Mouse (Mus musculus): ENCODE results near the gene Gm45711. TPM values are rescaled to one million over a fixed set of nuclear protein-coding genes. Genes with fewer than 3 reads are reported as not detected.

The Gm45711 gene
- total RNA-seq, 1 experiment from 2014 or later: not detected

GRCm38 (mm10) chr8:104249442-104249996, 60.4 kb downstream of the Gm45711 start:
- ATAC-seq (replicated peaks; ENCODE audit: insufficient number of reproducible peaks, low FRiP score, low TSS enrichment, poor library complexity, severe bottlenecking): no peak

- peak; percentile 74 for ATAC-seq (replicated peaks; ENCODE audit: insufficient number of reproducible peaks, low FRiP score, low TSS enrichment, poor library complexity, severe bottlenecking)
These were observed 61.6 kb downstream of the Gm45711 start, which contains the start of gene Tk2 for GRCm38 (mm10) chr8:104248276-104248675. Gene Tk2, minus strand, starts transcription at chr8:104248558.

DNA sequence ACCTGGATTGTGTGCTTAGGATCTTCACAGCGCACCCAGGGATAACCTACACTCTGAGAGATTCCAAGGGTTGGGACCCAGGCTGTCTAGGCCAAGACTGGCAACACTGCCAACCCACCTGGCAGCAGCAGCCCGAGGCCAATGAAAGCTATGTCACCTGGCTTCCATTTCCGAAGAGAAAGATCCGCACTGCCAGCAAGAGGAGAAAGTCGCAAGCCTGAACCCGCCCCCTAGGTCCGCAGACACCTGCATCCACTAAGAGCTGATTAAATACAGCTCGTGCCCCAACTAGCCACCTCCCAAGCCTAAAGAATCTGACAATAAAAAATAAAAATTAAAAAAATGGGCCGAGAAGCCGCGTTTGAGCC, 62.0 kb downstream of the Gm45711 start:
- ATAC-seq (replicated peaks; ENCODE audit: insufficient number of reproducible peaks, low FRiP score, low TSS enrichment, poor library complexity, severe bottlenecking): no peak

DNA sequence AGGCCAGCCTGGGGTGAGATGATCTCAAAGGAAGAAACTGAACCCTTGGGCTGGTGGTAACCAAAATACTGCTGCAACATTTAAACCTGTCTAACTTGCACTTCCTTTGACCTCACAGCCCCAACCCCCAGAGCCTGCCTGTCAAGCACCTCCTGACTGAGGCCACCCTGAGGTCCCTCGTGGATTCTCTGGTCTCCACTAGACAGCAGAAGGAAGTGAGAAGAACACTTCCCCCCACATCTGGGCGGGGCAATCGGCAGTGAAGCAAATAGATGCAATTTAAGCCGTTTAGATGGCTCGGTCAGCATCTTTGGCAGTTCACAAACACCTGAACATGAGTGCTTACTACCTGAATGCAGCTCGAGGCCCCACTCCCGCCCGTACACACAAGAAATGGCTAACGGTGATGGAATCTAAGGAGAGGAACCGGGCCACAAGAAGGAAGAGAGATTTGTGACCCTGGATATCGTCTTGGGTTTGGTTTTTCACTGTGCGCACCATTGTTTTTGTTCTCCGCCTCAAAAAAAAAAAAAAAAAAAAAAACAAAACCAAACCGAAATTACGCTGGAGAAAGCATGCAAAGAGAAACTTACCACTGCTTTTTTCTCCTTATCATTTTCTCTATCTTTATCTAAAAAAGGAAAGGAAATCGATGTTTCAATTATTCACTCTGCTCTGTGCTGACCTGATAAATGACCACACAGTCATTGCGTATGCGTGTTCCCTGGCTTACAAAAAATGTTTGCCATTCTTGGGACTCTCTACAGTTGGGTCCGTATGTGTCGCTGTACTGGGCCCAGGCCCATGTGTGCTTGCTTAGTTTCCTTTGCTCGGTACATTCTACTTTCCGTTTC, 62.6 kb downstream of the Gm45711 start:
- peak; percentile 64 for ATAC-seq (replicated peaks; ENCODE audit: insufficient number of reproducible peaks, low FRiP score, low TSS enrichment, poor library complexity, severe bottlenecking)

- ATAC-seq (replicated peaks; ENCODE audit: insufficient number of reproducible peaks, low FRiP score, low TSS enrichment, poor library complexity, severe bottlenecking): no peak
These were observed 63.3 kb downstream of the Gm45711 start for GRCm38 (mm10) chr8:104246621-104247020.

DNA sequence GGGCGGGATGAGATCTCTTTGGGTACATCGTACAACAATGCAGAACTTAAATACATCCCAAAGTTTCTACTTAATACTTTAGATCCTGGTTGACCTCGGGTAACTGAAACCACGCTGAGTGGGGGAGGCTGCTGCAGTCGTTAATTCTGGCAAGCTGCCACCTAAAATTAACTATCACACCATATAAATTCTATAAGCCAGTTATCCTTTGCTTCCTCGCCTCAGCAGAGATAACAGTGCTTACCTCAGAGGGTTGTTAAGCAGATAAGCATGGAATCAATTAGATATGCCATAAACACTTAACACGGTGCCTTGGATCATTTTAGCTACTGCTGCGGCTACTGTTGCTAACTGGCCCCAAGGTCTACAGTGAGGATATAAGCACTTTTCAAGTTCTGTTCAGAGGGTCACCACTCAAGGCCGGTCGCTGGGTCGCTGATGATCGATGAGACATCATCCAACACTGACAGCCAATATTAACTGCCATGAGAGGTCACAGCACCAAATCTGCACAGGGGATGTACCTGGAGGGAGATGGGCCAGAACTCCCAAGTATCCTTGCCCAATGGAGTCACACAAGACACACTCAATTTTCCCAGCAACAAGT, 67.7 kb downstream of the Gm45711 start:
- ATAC-seq (replicated peaks; ENCODE audit: insufficient number of reproducible peaks, low FRiP score, low TSS enrichment, poor library complexity, severe bottlenecking): no peak

- no peak for ATAC-seq (replicated peaks; ENCODE audit: insufficient number of reproducible peaks, low FRiP score, low TSS enrichment, poor library complexity, severe bottlenecking)
These were observed 70.4 kb downstream of the Gm45711 start for GRCm38 (mm10) chr8:104239418-104239861.

- no peak for ATAC-seq (replicated peaks; ENCODE audit: insufficient number of reproducible peaks, low FRiP score, low TSS enrichment, poor library complexity, severe bottlenecking)
These were observed 75.3 kb downstream of the Gm45711 start for GRCm38 (mm10) chr8:104234573-104234972.

DNA sequence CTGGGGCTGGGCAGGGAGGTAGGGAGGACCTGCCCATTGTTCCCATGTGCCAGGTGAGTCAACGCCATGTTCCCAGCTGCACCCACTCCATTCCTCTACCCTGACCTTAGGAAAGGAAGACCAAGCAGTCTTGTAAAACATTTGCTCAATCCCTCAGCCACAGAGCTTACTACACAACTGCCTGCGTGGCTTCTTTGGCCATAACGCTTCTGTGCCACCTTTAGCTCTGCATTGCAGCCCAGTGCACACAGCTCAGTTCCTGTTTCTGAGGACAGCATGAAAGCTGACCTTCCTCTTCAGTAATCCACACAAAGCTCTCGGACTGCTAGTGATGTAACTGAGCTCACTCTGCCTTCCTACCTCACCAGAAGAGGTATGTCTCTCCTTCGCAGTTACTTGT, 77.0 kb downstream of the Gm45711 start:
- peak; percentile 48 for ATAC-seq (replicated peaks; ENCODE audit: insufficient number of reproducible peaks, low FRiP score, low TSS enrichment, poor library complexity, severe bottlenecking)

- ATAC-seq (replicated peaks; ENCODE audit: insufficient number of reproducible peaks, low FRiP score, low TSS enrichment, poor library complexity, severe bottlenecking): no peak
These were observed 77.8 kb downstream of the Gm45711 start for GRCm38 (mm10) chr8:104232039-104232438.

Other genes starting within 250 kb of the Gm45711 start
- not detected in 3 replicates for gene Cdh5, start 208.5 kb downstream of the Gm45711 start, total RNA-seq (2017)
- 0.19 TPM in 1 of 3 replicates, not detected in the others for gene Bean1, start 139.6 kb downstream of the Gm45711 start, total RNA-seq (2017)
- 39.0 to 49.4 TPM (median 44.6 TPM) in 3 replicates for gene Tk2, start 61.5 kb downstream of the Gm45711 start, total RNA-seq (2017)
- gene Cklf, start 59.2 kb downstream of the Gm45711 start, total RNA-seq (2017): 33.6 to 48.9 TPM (median 35.8 TPM) in 3 replicates
- 4.7 TPM in 1 of 3 replicates, not detected in the others for gene Cmtm2a, start 16.9 kb downstream of the Gm45711 start, total RNA-seq (2017)
- not detected in 3 replicates for gene Cmtm1, start 64 bp upstream of the Gm45711 start, total RNA-seq (2017)
- gene Gm11020, start 11.5 kb upstream of the Gm45711 start, total RNA-seq (2017): not detected in 3 replicates
- 2.6 TPM in 1 of 3 replicates, not detected in the others for gene Cmtm2b, start 12.1 kb upstream of the Gm45711 start, total RNA-seq (2017)
- 14.1 to 17.1 TPM (median 16.7 TPM) in 3 replicates for gene Cmtm3, start 29.3 kb upstream of the Gm45711 start, total RNA-seq (2017)
- gene Cmtm4, start 85.7 kb upstream of the Gm45711 start, total RNA-seq (2017): 0.19 to 0.97 TPM (median 0.64 TPM) in 3 replicates
- gene Dync1li2, start 133.0 kb upstream of the Gm45711 start, total RNA-seq (2017): 57.3 to 86.0 TPM (median 57.8 TPM) in 3 replicates
- gene Terb1, start 199.8 kb upstream of the Gm45711 start, total RNA-seq (2017): 0.21 TPM in 1 of 3 replicates, not detected in the others
- 103 to 118 TPM (median 115 TPM) in 3 replicates for gene Nae1, start 224.6 kb upstream of the Gm45711 start, total RNA-seq (2017)
- gene Car7, start 224.6 kb upstream of the Gm45711 start, total RNA-seq (2017): 1.3 to 3.6 TPM (median 3.3 TPM) in 3 replicates

All from monocyte, adult 5-6 weeks (primary cell).